Mouse (Mus musculus) neural tube, embryonic 11.5 days (tissue): ENCODE data around the gene Uncx. TPM values are rescaled to one million over a fixed set of nuclear protein-coding genes. Genes with fewer than 3 reads are reported as not detected.
A peak's percentile ranks its signal among the peaks of the same experiment; 100 is the strongest.

Source experiments
- ATAC-seq: fragments of 200-750 bp; cut with Nextera tagmentation; 2 replicates; pipeline ENCODE4 v1.8.0; 2017; ENCODE audit warnings: moderate number of reproducible peaks, mild to moderate bottlenecking, moderate TSS enrichment, moderate library complexity; ENCODE audit not compliant: insufficient read depth, low FRiP score, low TSS enrichment
- DNase-seq: peaks from one replicate; pipeline ENCODE4 v3.0.0-alpha.2; 2015; ENCODE audit warnings: low spot score
- H3K27ac ChIP-seq: fragments of 300-500 bp; sonication (generic); 2 replicates; pipeline ENCODE4 v1.5.1; 2014; ENCODE audit warnings: low read depth, mild to moderate bottlenecking, low read length
- H3K27me3 ChIP-seq: fragments of 300-500 bp; sonication (generic); 2 replicates; pipeline ENCODE4 v1.6.1; 2014; ENCODE audit warnings: mild to moderate bottlenecking, low read length, mixed read lengths; ENCODE audit not compliant: control insufficient read depth, insufficient read depth
- H3K36me3 ChIP-seq: fragments of 300-500 bp; sonication (generic); 2 replicates; pipeline ENCODE4 v1.6.1; 2014; ENCODE audit warnings: mild to moderate bottlenecking, low read length, moderate library complexity, mixed read lengths; ENCODE audit not compliant: control insufficient read depth, insufficient read depth
- H3K4me1 ChIP-seq: fragments of 300-500 bp; sonication (generic); 2 replicates; pipeline ENCODE4 v1.6.1; 2014; ENCODE audit warnings: low read length, mixed read lengths; ENCODE audit not compliant: control insufficient read depth, insufficient read depth
- H3K4me2 ChIP-seq: fragments of 300-500 bp; sonication (generic); 2 replicates; pipeline ENCODE4 v1.6.1; 2014; ENCODE audit warnings: low read depth, mild to moderate bottlenecking, moderate library complexity
- H3K4me3 ChIP-seq: fragments of 300-500 bp; sonication (generic); 2 replicates; pipeline ENCODE4 v1.5.1; 2014; ENCODE audit warnings: low read depth, low read length
- H3K9ac ChIP-seq: fragments of 300-500 bp; sonication (generic); 2 replicates; pipeline ENCODE4 v1.6.1; 2014; ENCODE audit warnings: mild to moderate bottlenecking, low read length
- H3K9me3 ChIP-seq: fragments of 300-500 bp; sonication (generic); 2 replicates; pipeline ENCODE4 v1.6.1; 2016; ENCODE audit warnings: low read length; ENCODE audit not compliant: control insufficient read depth
- WGBS: fragments of 180-500 bp; shearing (Covaris S2); extraction: QIAGEN DNeasy Blood & Tissue Kit; methylation state at CpG from one replicate; pipeline ENCODE4 v1.1.7; 2014; 5-methylcytosine and 5-hydroxymethylcytosine counted together
- polyA plus RNA-seq: library from polyadenylated mRNA; unstranded; fragments of >200 nt; fragmentation: Nextera tagmentation; extraction: Ambion mirVana; gene quantifications from 2 replicates; pipeline ENCODE4 v1.2.1, GENCODE M21; 2014

Uncx gene
- polyA plus RNA-seq, 1 experiment from 2014 or later = 44.9 TPM

- Histone ChIP-seq H3K4me2 (no peak overlapping the region), H3K4me1 (peaks cover 12% of the 10 kb centered on the region; the same call in 1 of the 2 replicates), H3K4me3 (no peak overlapping the region), H3K27ac (no peak overlapping the region), H3K9ac (no peak overlapping the region), H3K9me3 (no peaks in the 10 kb centered on the region), H3K27me3 (peaks cover 33% of the 10 kb centered on the region), H3K36me3 (no peaks in the 10 kb centered on the region)
- ATAC-seq = no peak
- 49% methylated on average over 2 of the region's 2 CpGs for WGBS
- no peak for DNase-seq
Observed at GRCm38 (mm10) chr5:139564663-139565062, 21.4 kb downstream of the Uncx start.

- H3K4me2 ChIP-seq = no peak overlapping the region
- no peak overlapping the region for H3K9ac ChIP-seq
- DNase-seq (no peak), ATAC-seq (no peak)
- no peak overlapping the region for H3K27ac ChIP-seq
- no peak overlapping the region for H3K4me3 ChIP-seq
- WGBS = 47% methylated on average over 4 of the region's 4 CpGs
- no peaks in the 10 kb centered on the region for H3K9me3 ChIP-seq
- peaks cover 12% of the 10 kb centered on the region; the same call in 1 of the 2 replicates for H3K4me1 ChIP-seq
- H3K36me3 ChIP-seq = no peaks in the 10 kb centered on the region
- peaks cover 27% of the 10 kb centered on the region for H3K27me3 ChIP-seq
Observed at GRCm38 (mm10) chr5:139565462-139565861, 22.2 kb downstream of the Uncx start.

- WGBS = 80% methylated on average over 6 of the region's 6 CpGs
- ATAC-seq = no peak
- peaks cover 21% of the 10 kb centered on the region for H3K27me3 ChIP-seq
- H3K36me3 ChIP-seq = no peaks in the 10 kb centered on the region
- H3K9ac ChIP-seq = no peak overlapping the region
- H3K4me3 ChIP-seq = no peak overlapping the region
- H3K27ac ChIP-seq = no peak overlapping the region
- DNase-seq = no peak
- no peaks in the 10 kb centered on the region for H3K9me3 ChIP-seq
- no peak overlapping the region for H3K4me2 ChIP-seq
- H3K4me1 ChIP-seq = peaks cover 12% of the 10 kb centered on the region; the same call in 1 of the 2 replicates
Observed at GRCm38 (mm10) chr5:139566640-139567399, 23.5 kb downstream of the Uncx start.

- H3K27me3 ChIP-seq = peaks cover 19% of the 10 kb centered on the region; the same call in 1 of the 2 replicates
- peak overlapping the region; percentile 4; the same call in 1 of the 2 replicates for H3K27ac ChIP-seq
- peaks cover 17% of the 10 kb centered on the region for H3K4me1 ChIP-seq
- WGBS = 29% methylated on average over 2 of the region's 2 CpGs
- H3K9me3 ChIP-seq = no peaks in the 10 kb centered on the region
- H3K4me3 ChIP-seq = no peak overlapping the region
- ATAC-seq = no peak
- H3K4me2 ChIP-seq = no peak overlapping the region
- no peak overlapping the region for H3K9ac ChIP-seq
- no peak for DNase-seq
- no peaks in the 10 kb centered on the region for H3K36me3 ChIP-seq
Observed at GRCm38 (mm10) chr5:139568079-139568478, 24.8 kb downstream of the Uncx start.

GRCm38 (mm10) chr5:139572526-139572925 lies 29.2 kb downstream of the Uncx start:
- H3K36me3 ChIP-seq = no peaks in the 10 kb centered on the region
- no peak overlapping the region for H3K9ac ChIP-seq
- H3K4me2 ChIP-seq = no peak overlapping the region
- peak; percentile 31 for DNase-seq
- ATAC-seq = no peak; the same call in 1 of the 2 replicates
- peaks cover 3% of the 10 kb centered on the region; the same call in 1 of the 2 replicates for H3K9me3 ChIP-seq
- H3K27ac ChIP-seq = no peak overlapping the region
- WGBS = 15% methylated on average over 7 of the region's 7 CpGs
- no peaks in the 10 kb centered on the region for H3K27me3 ChIP-seq
- peaks cover 11% of the 10 kb centered on the region for H3K4me1 ChIP-seq
- H3K4me3 ChIP-seq = no peak overlapping the region

- no peak for ATAC-seq
- Histone ChIP-seq H3K27ac (no peak overlapping the region), H3K9me3 (peaks cover 3% of the 10 kb centered on the region; the same call in 1 of the 2 replicates), H3K9ac (no peak overlapping the region; the same call in 1 of the 2 replicates), H3K27me3 (no peaks in the 10 kb centered on the region; the same call in none of the 2 replicates), H3K4me1 (peaks cover 5% of the 10 kb centered on the region), H3K36me3 (no peaks in the 10 kb centered on the region), H3K4me2 (no peak overlapping the region), H3K4me3 (no peak overlapping the region)
- no peak for DNase-seq
- 80% methylated on average over 7 of the region's 7 CpGs for WGBS
Observed at GRCm38 (mm10) chr5:139573606-139574311, 30.5 kb downstream of the Uncx start.

GRCm38 (mm10) chr5:139575054-139575453 lies 31.8 kb downstream of the Uncx start:
- H3K27ac ChIP-seq = no peak overlapping the region
- no peaks in the 10 kb centered on the region for H3K36me3 ChIP-seq
- H3K9me3 ChIP-seq = peaks cover 3% of the 10 kb centered on the region; the same call in 1 of the 2 replicates
- no peak for ATAC-seq
- no peak overlapping the region for H3K4me2 ChIP-seq
- no peak overlapping the region for H3K9ac ChIP-seq
- DNase-seq = no peak
- peaks cover 5% of the 10 kb centered on the region for H3K4me1 ChIP-seq
- WGBS = 60% methylated on average over 9 of the region's 9 CpGs
- H3K4me3 ChIP-seq = no peak overlapping the region
- peaks cover 6% of the 10 kb centered on the region for H3K27me3 ChIP-seq

- Histone ChIP-seq H3K36me3 (no peaks in the 10 kb centered on the region), H3K9ac (no peak overlapping the region), H3K4me3 (no peak overlapping the region), H3K27me3 (peaks cover 54% of the 10 kb centered on the region), H3K9me3 (peaks cover 3% of the 10 kb centered on the region; the same call in 1 of the 2 replicates), H3K4me2 (no peak overlapping the region), H3K4me1 (peaks cover 19% of the 10 kb centered on the region), H3K27ac (no peak overlapping the region)
- no peak for ATAC-seq
- WGBS = 32% methylated on average over 27 of the region's 27 CpGs
- peak; percentile 28 for DNase-seq
Observed at GRCm38 (mm10) chr5:139580171-139580743, 37.0 kb downstream of the Uncx start.
